Mouse (Mus musculus) cerebellum, adult 8-10 months (tissue): ENCODE results near the gene Abtb2.
A peak's percentile ranks its signal among the peaks of the same experiment; 100 is the strongest.

Experiments used
- DNase-seq: peaks from one replicate; pipeline ENCODE4 v3.0.0; 2022

Abtb2 gene

GRCm38 (mm10) chr2:103586423-103586822 lies 20.3 kb downstream of the Abtb2 start:
- no peak for DNase-seq

DNA sequence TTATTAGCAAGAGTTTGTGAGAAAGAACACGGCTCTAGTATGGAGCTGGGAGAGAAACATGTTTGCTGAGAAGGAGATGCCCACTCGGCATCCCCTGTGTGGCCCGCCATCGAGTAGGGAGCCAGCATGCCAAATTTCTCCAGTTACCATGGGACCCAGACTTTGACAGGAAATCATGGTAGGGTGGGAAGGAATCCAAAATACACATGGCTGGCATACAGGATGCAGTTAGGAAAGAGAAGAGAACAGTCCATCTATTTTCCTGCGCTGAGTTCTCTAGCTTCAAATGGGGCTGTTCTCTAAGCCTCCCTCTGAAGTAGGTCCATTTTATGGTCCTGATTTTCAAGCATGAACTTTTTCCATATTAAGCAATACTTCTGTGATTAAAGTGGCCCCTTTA lies 22.7 kb downstream of the Abtb2 start:
- DNase-seq = no peak

GRCm38 (mm10) chr2:103589400-103589799 lies 23.3 kb downstream of the Abtb2 start:
- DNase-seq = no peak

- no peak for DNase-seq
Measured at GRCm38 (mm10) chr2:103590645-103591044, 24.5 kb downstream of the Abtb2 start.

DNA sequence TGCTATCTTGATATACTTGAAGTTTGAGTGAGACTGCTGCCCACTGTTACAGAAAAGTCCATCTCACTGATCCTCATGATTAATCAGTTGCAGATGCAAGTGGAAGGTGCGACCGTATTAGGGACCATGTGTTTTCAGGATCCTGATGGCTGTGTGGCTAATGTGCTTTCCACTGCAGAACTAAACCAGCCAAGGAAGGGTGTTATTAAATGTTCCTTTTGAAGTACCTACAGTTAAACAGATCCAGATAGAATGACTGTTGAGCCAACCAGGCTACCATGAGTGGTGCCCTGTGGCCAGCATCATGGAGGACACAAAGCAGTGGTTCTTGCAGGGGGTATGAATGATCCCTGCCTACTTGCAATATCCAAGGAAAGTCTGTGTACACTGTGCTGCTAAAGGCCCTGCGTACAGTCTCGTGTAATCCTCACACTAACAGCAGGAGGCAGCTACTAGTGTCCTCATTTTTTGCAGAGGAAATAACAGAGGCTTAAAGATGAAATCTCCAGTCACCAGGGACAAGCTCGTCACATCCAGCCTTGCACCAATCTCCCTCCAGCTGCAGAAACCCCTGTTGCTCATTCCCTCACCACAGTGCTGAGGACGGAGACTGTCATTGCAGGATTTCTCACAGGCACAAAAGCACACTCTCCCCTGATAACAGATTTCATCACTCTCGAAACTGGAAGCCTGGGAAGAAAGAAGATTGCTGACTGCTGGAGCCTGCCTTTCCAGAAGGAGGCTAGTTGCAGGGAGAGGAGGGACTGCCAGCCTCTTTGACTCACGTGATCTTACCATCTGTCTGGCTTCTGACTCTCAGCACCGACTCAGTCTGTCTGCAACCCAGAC lies 25.9 kb downstream of the Abtb2 start:
- DNase-seq = peak; percentile 27

DNA sequence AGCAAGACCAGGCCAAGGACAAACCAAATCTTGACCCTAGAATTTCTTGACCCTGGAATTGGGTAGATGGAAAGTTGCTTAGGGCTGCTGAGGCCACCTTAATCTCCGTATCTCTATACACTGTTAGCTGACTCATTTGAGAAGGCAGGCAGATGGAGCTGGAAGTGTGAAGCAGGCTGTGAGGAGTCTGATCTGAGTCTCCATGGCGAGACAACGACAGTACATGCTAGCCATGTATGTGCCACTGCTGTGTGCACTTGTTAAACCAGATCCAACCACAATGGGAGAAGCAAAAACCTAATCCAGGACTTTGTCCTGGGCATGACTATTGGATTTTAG lies 26.4 kb downstream of the Abtb2 start:
- no peak for DNase-seq

GRCm38 (mm10) chr2:103594592-103595011 lies 28.5 kb downstream of the Abtb2 start:
- no peak for DNase-seq

- DNase-seq = no peak
Measured at GRCm38 (mm10) chr2:103595028-103595651, 29.0 kb downstream of the Abtb2 start.

DNA sequence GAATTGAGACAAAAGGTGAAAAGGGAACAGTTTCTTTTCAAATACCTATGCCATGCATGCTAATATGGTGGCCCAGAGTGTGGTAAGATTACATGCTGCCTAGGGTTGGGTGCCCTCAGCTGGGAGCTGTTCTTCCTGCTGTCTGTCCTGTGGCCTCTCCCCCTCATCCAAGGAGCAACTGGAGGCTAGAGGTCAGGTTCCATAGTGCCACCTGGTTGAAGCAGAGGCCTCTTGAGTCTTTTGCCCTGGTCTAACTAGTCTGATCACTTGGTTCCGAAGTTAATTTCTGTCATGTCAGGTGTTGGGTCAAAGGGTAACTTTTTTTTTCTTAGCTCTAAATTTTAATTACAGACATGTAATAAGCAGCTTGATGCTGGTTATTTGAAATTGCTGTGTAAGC lies 33.2 kb downstream of the Abtb2 start:
- DNase-seq = no peak

GRCm38 (mm10) chr2:103600165-103600891 lies 34.2 kb downstream of the Abtb2 start:
- DNase-seq = no peak

GRCm38 (mm10) chr2:103601126-103601525 lies 35.0 kb downstream of the Abtb2 start:
- no peak for DNase-seq

- DNase-seq = no peak
Measured at GRCm38 (mm10) chr2:103601531-103601930, 35.4 kb downstream of the Abtb2 start.

DNA sequence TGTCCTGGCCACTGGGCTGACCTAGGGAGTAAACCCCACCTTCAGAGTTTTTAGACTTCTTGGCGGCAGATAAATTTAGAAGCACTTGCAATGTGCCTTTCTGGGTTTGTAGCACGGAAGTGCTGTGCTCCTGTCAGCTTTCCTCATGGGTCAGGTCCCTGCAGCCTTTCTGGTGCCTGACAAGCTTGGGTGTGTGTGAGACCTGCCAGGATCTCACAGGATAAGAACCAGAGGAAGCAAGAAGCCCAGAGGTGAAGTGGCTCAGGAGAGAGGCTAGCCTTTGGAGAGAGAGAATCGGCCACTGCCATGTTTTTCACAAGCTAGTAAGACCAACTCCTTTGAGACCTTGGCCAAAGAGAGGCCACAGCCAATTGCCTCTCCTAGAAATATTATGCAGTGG lies 37.1 kb downstream of the Abtb2 start:
- no peak for DNase-seq

GRCm38 (mm10) chr2:103603869-103604268 lies 37.8 kb downstream of the Abtb2 start:
- DNase-seq = no peak

GRCm38 (mm10) chr2:103605805-103606498 lies 39.8 kb downstream of the Abtb2 start:
- no peak for DNase-seq

- peak; percentile 24 for DNase-seq
Measured at GRCm38 (mm10) chr2:103607926-103608325, 41.8 kb downstream of the Abtb2 start.

DNA sequence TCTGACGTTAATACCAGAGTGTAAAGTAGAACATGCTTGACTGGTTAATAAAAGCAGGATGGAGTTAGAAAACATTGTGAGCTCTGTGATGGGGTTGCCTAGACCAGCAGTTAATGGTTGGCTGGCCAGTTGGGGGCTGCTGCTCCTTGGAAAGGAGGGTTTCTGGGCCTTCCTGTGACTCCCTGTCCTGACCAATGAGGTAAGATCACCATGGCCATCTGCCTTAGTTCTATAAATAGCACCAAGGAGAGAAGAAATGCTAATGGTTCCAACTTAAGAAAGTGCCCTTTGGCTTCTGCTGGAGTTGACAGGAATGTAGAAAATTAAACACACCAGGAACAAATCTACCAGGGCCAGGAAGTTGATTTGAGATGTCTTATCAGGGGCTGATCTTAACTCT lies 42.8 kb downstream of the Abtb2 start:
- DNase-seq = no peak

GRCm38 (mm10) chr2:103609499-103609898 lies 43.4 kb downstream of the Abtb2 start:
- peak; percentile 65 for DNase-seq

DNA sequence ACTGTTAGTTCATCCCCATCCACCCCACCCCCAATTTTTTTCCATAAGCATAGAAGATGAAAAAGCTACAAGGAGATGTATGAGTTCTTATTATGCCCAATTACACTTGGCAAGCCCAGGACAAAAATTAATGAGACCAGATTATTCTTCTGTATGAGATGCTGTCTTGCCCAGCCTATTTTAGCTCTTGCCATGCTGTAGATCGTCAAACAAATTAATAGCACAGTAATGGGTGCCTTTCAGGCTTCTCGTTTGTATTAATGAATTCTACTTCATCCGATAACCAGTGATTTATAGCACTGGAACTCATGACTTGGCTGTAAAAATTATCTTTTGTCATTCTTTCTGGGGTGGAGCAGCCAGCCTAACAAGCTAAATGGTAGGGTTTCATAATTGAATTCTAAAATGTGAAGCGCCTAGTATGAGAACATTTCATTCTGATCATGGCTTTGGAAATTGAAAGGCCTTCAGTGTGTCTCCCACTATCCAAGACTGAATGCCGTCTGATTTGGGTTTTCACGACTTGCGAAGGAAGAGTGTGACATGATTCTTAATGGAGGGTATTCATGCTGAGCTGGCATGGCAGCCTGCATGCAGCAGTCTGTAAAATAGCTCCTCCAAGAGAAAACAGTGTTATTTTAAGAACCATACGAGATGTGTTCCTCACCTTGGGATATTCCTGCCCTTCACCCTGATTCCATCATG lies 44.9 kb downstream of the Abtb2 start:
- no peak for DNase-seq

GRCm38 (mm10) chr2:103613865-103614264 lies 47.8 kb downstream of the Abtb2 start:
- no peak for DNase-seq

GRCm38 (mm10) chr2:103615028-103615427 lies 48.9 kb downstream of the Abtb2 start:
- no peak for DNase-seq

DNA sequence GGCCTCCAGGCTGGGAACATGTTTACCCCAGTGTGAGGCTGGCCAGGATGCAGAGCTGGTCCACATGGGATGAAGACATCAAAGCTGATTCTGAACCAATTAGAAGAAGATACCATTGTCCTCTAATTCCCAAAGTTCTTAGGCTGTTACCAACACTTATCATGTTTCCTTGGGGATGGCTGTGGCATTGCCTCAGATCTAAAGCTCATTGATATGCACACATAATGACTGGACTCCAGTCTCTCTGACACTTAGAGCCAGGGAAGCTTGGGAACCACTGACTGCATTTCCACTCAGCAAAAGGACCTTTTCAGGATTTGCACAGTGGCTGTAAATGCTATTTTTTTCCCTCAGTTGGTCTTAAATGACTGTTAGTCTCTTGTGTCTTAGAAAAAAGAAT lies 52.3 kb downstream of the Abtb2 start:
- no peak for DNase-seq

DNA sequence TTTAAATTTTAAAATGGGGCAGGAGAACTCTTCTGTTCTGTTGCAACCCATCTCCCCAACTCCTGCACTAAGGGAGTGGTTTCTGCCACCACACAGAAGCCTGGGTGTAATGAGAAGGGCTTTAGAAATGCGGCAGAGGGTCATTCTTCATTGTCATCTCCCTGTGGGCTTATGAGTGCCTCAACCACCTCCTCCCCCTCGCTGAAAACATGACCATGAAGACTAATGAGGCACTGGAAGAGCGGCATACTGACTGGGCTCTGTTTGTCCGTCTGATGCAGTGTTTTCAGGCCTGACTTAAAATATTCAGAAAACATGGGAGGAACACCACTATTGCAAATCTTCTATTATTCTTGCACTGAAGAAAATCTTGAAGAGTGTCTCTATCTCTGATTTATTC lies 56.8 kb downstream of the Abtb2 start:
- DNase-seq = no peak
